Mouse (Mus musculus) brown adipose tissue, adult 24 weeks (tissue): ENCODE results near the gene Tmub2. TPM values are rescaled to one million over a fixed set of nuclear protein-coding genes. Genes with fewer than 3 reads are reported as not detected.

Experiments
- polyA plus RNA-seq: library from polyadenylated mRNA; stranded (reverse); fragments of >200 nt; gene quantifications from 2 replicates; pipeline ENCODE4 v1.2.4, GENCODE M21; 2012; ENCODE audit not compliant: missing spikeins, insufficient read depth, insufficient read length

The Tmub2 gene
- polyA plus RNA-seq, 1 experiment, result 24.2 TPM

Other genes with a start within 250 kb of the Tmub2 start
- gene Cd300lg, start 243.4 kb upstream of the Tmub2 start, polyA plus RNA-seq, result 37.7 and 46.4 TPM in 2 replicates
- gene Mpp2, start 196.4 kb upstream of the Tmub2 start, polyA plus RNA-seq, result 3.7 and 7.0 TPM in 2 replicates
- gene Ppy, start 183.6 kb upstream of the Tmub2 start, polyA plus RNA-seq, result not detected in 2 replicates
- not detected in 2 replicates for gene Pyy, start 177.1 kb upstream of the Tmub2 start, polyA plus RNA-seq
- not detected in 2 replicates for gene Nags, start 139.4 kb upstream of the Tmub2 start, polyA plus RNA-seq
- 3.3 and 7.9 TPM in 2 replicates for gene Tmem101, start 128.5 kb upstream of the Tmub2 start, polyA plus RNA-seq
- gene Lsm12, start 99.6 kb upstream of the Tmub2 start, polyA plus RNA-seq, result 93.7 and 101 TPM in 2 replicates
- gene G6pc3, start 95.3 kb upstream of the Tmub2 start, polyA plus RNA-seq, result 41.4 and 51.7 TPM in 2 replicates
- 42.2 and 61.6 TPM in 2 replicates for gene Hdac5, start 54.8 kb upstream of the Tmub2 start, polyA plus RNA-seq
- not detected in 2 replicates for gene BC030867, start 36.0 kb upstream of the Tmub2 start, polyA plus RNA-seq
- 0.48 and 1.0 TPM in 2 replicates for gene Asb16, start 16.2 kb upstream of the Tmub2 start, polyA plus RNA-seq
- gene Atxn7l3, start 11.7 kb downstream of the Tmub2 start, polyA plus RNA-seq, result 11.6 and 13.1 TPM in 2 replicates
- gene Ubtf, start 34.8 kb downstream of the Tmub2 start, polyA plus RNA-seq, result 41.7 and 47.6 TPM in 2 replicates
- gene Slc4a1, start 81.3 kb downstream of the Tmub2 start, polyA plus RNA-seq, result 1.2 TPM in 1 of 2 replicates, not detected in the other
- gene Rundc3a, start 108.5 kb downstream of the Tmub2 start, polyA plus RNA-seq, result not detected in 2 replicates
- gene Slc25a39, start 123.0 kb downstream of the Tmub2 start, polyA plus RNA-seq, result 397 and 609 TPM in 2 replicates
- gene Grn, start 145.4 kb downstream of the Tmub2 start, polyA plus RNA-seq, result 57.5 and 78.8 TPM in 2 replicates
- gene Fam171a2, start 162.8 kb downstream of the Tmub2 start, polyA plus RNA-seq, result 0.63 and 1.0 TPM in 2 replicates
- gene Itga2b, start 185.2 kb downstream of the Tmub2 start, polyA plus RNA-seq, result 1.4 and 2.0 TPM in 2 replicates